Mouse (Mus musculus) hindbrain, embryonic 11.5 days (tissue): ENCODE measurements around the gene Gm30191. TPM values are rescaled to one million over a fixed set of nuclear protein-coding genes. Genes with fewer than 3 reads are reported as not detected.

ENCODE experiments used
- ATAC-seq: fragments of 200-750 bp; cut with Nextera tagmentation; 2 replicates; pipeline ENCODE4 v1.8.0; 2017; ENCODE audit warnings: mild to moderate bottlenecking, moderate TSS enrichment, moderate library complexity; ENCODE audit not compliant: low FRiP score
- DNase-seq: peaks from one replicate; pipeline ENCODE4 v3.0.0-alpha.2; 2015; ENCODE audit warnings: low spot score
- H3K27ac ChIP-seq: fragments of 300-500 bp; sonication (generic); 2 replicates; pipeline ENCODE4 v1.5.1; 2014; ENCODE audit warnings: mild to moderate bottlenecking, low read depth, low read length
- H3K27me3 ChIP-seq: fragments of 300-500 bp; sonication (generic); 2 replicates; pipeline ENCODE4 v1.6.1; 2014; ENCODE audit warnings: mild to moderate bottlenecking, low read length, moderate library complexity, mixed read lengths; ENCODE audit not compliant: control insufficient read depth, insufficient read depth
- H3K36me3 ChIP-seq: fragments of 300-500 bp; sonication (generic); 2 replicates; pipeline ENCODE4 v1.6.1; 2014; ENCODE audit warnings: mild to moderate bottlenecking, low read length, moderate library complexity, mixed read lengths; ENCODE audit not compliant: control insufficient read depth, insufficient read depth
- H3K4me1 ChIP-seq: fragments of 300-500 bp; sonication (generic); replicated peaks from 2 replicates; pipeline ENCODE4 v1.6.1; 2014; ENCODE audit warnings: low read length, mixed read lengths; ENCODE audit not compliant: control insufficient read depth, insufficient read depth
- H3K4me2 ChIP-seq: fragments of 300-500 bp; sonication (generic); replicated peaks from 2 replicates; pipeline ENCODE4 v1.6.1; 2014; ENCODE audit warnings: mild to moderate bottlenecking, low read depth, low read length
- H3K4me3 ChIP-seq: fragments of 300-500 bp; sonication (generic); 2 replicates; pipeline ENCODE4 v1.5.1; 2014; ENCODE audit warnings: low read depth, low read length
- H3K9ac ChIP-seq: fragments of 300-500 bp; sonication (generic); 2 replicates; pipeline ENCODE4 v1.6.1; 2014; ENCODE audit warnings: low read depth, low read length
- H3K9me3 ChIP-seq: fragments of 300-500 bp; sonication (generic); 2 replicates; pipeline ENCODE4 v1.6.1; 2016; ENCODE audit warnings: low read length; ENCODE audit not compliant: control insufficient read depth
- WGBS: fragments of 180-500 bp; shearing (Covaris S2); extraction: QIAGEN DNeasy Blood & Tissue Kit; methylation state at CpG from one replicate; pipeline ENCODE4 v1.1.7; 2014; 5-methylcytosine and 5-hydroxymethylcytosine counted together
- polyA plus RNA-seq: library from polyadenylated mRNA; unstranded; fragments of >200 nt; fragmentation: Nextera tagmentation; extraction: Ambion mirVana; gene quantifications from 2 replicates; pipeline ENCODE4 v1.2.1, GENCODE M21; 2014

Gene Gm30191
- polyA plus RNA-seq, 1 experiment from 2014 or later, result 0.56 TPM

GRCm38 (mm10) chr4:134271979-134272378 is 25.2 kb downstream of the Gm30191 start:
- Histone ChIP-seq H3K36me3 (peaks cover under 1% of the 10 kb centered on the region; the same call in 1 of the 2 replicates), H3K9me3 (no peaks in the 10 kb centered on the region), H3K27me3 (no peaks in the 10 kb centered on the region), H3K27ac (no peak overlapping the region), H3K9ac (no peak overlapping the region), H3K4me3 (no peak overlapping the region), H3K4me1 (no peaks in the 10 kb centered on the region), H3K4me2 (no peak overlapping the region)
- ATAC-seq (no peak), DNase-seq (no peak)
- whole genome bisulfite sequencing, result 90% methylated on average over 7 of the region's 7 CpGs

DNA sequence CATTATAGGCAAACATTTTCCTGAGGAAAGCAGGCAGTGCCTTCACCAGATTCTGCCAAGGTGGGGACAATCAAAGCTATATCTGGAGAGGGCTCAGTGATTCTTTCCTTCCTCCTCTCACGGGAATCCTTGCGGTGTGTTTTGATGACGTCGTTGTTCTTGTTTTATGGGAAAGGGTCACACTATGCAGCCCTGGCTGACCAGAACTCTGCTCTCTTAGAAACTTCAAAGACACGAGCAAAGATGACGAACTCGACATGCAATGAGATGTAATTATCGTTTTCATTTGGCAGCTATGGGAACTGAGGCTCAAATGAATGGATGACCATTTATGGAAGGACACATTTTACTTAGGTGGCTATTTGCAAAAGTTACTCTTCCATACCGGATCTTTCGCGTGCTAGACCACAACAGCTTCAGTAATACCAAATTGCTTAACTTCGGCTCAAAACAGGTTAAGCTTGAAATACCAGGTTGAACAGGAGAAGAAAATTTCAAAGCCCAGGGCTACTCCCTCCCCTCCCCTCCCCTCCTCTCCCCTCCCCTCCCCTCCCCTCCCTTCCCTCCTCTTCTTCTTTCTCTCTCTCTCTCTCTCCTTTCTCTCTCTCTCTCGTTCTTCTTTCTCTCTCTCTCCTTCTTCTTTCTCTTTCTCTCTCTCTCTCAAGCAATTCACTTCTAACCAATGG is 26.1 kb downstream of the Gm30191 start:
- DNase-seq, result no peak
- Histone ChIP-seq H3K27ac (no peak overlapping the region), H3K36me3 (peaks cover 3% of the 10 kb centered on the region; the same call in 1 of the 2 replicates), H3K4me1 (no peaks in the 10 kb centered on the region), H3K9me3 (no peaks in the 10 kb centered on the region), H3K9ac (no peak overlapping the region), H3K27me3 (no peaks in the 10 kb centered on the region), H3K4me2 (no peak overlapping the region), H3K4me3 (no peak overlapping the region)
- 37% methylated on average over 12 of the region's 13 CpGs for WGBS
- no peak for ATAC-seq

DNA sequence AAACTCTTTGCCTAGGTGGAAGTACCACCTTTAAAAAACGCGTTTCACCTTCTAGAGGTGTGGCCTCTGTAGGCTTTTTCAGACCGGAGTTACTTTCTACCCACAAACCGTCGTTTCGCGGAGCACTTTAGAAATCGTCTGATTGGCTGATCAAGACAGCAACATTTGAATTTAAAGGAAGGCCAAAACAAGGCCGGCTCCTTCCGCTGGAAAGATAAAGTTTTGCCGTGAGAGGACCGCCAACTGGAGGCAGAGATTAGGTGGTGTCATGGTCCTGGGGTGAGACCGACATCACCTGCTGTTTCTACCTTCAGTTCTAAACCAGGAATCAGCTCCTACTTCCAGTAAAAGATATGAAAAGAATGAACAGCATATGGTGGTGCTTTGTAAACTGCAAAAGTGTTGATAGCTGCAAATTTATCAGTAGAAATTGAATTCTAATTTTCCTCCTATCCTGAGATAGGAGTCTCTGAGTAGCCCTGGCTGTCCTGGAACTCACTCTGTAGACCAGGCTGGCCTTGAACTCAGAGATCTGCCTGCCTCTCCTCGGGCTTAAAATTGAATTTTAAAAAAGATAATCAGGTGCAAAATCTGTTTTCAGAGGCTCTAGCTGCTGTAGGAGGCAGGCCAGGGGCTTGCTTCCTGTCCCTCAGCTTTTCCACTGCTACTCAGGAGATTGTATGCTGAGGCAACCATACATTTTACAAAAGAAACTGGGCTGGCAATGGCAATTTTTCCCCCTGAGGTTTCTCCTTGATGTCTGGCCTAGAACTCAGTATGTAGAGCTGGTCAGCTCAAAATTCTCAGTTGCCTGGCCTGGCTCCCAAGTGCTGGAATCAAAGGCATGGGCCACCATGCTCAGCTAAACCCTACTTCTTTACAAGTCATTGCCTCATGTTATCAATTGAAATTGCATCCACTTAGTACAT is 26.9 kb downstream of the Gm30191 start:
- H3K36me3 ChIP-seq, result peaks cover 5% of the 10 kb centered on the region; the same call in 1 of the 2 replicates
- H3K4me1 ChIP-seq, result no peaks in the 10 kb centered on the region
- H3K9ac ChIP-seq, result no peak overlapping the region
- no peak overlapping the region for H3K4me3 ChIP-seq
- no peaks in the 10 kb centered on the region for H3K27me3 ChIP-seq
- no peaks in the 10 kb centered on the region for H3K9me3 ChIP-seq
- H3K27ac ChIP-seq, result no peak overlapping the region
- peak; percentile 22 for DNase-seq
- H3K4me2 ChIP-seq, result no peak overlapping the region
- 9% methylated on average over 14 of the region's 14 CpGs for WGBS
- no peak for ATAC-seq

- Histone ChIP-seq H3K9me3 (no peaks in the 10 kb centered on the region), H3K9ac (no peak overlapping the region), H3K36me3 (no peaks in the 10 kb centered on the region), H3K4me1 (0 out of 2 replicates have a peak, but pooled peaks cover 5% of the 10 kb centered on the region), H3K4me2 (no peak overlapping the region), H3K27me3 (no peaks in the 10 kb centered on the region), H3K4me3 (no peak overlapping the region), H3K27ac (no peak overlapping the region)
- WGBS, result 94% methylated on average over 2 of the region's 2 CpGs
- ATAC-seq (no peak), DNase-seq (no peak)
These were observed 38.2 kb downstream of the Gm30191 start for GRCm38 (mm10) chr4:134284942-134285341.

GRCm38 (mm10) chr4:134286226-134287167 is 39.8 kb downstream of the Gm30191 start:
- ATAC-seq, result no peak; the same call in none of the 2 replicates
- H3K36me3 ChIP-seq, result no peaks in the 10 kb centered on the region

DNA sequence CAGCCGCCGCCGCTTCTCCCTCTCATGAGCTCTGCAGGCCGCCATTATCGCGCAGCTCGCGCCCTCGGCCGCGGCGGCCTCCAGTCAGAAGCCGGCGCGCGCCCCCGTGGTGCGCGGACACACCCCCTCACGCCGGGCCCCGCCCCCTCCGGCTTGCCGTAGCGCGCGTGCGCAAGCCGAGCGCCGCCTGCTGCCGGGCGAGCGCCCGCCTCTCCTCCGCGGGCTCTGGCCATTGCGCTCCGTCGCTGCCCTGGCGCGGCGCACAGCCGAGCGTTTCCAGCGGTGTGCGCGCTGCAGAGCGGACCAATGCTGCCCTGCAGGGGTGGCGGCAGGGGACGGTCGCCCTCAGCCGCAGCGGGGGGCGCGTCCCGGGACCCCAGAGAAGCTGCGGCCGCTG is 40.4 kb downstream of the Gm30191 start:
- peak overlapping the region; percentile 98 for H3K4me3 ChIP-seq
- no peaks in the 10 kb centered on the region for H3K36me3 ChIP-seq
- 0 out of 2 replicates have a peak, but pooled peaks cover 5% of the 10 kb centered on the region for H3K4me1 ChIP-seq
- no peaks in the 10 kb centered on the region for H3K9me3 ChIP-seq
- H3K4me2 ChIP-seq, result peak overlapping the region; percentile 80
- H3K27me3 ChIP-seq, result no peaks in the 10 kb centered on the region
- ATAC-seq (peak; percentile 94), DNase-seq (peak; percentile 99)
- peak overlapping the region; percentile 99 for H3K9ac ChIP-seq
- H3K27ac ChIP-seq, result peak overlapping the region; percentile 100
- WGBS, result under 1% methylated on average over 42 of the region's 59 CpGs

More at GRCm38 (mm10) chr4:134286226-134287167, 39.8 kb downstream of the Gm30191 start:
- Histone ChIP-seq H3K9me3 (no peaks in the 10 kb centered on the region), H3K4me3 (peak overlapping the region; percentile 98), H3K27ac (peak overlapping the region; percentile 100), H3K4me2 (peak overlapping the region; percentile 80), H3K4me1 (0 out of 2 replicates have a peak, but pooled peaks cover 5% of the 10 kb centered on the region), H3K9ac (peak overlapping the region; percentile 99), H3K27me3 (no peaks in the 10 kb centered on the region)
- WGBS, result 3% methylated on average over 54 of the region's 59 CpGs
- no peak for DNase-seq

GRCm38 (mm10) chr4:134287575-134288025 is 40.9 kb downstream of the Gm30191 start, which contains the start of gene Pdik1l:
Gene Pdik1l (minus strand): TSS chr4:134287895.
- peak; percentile 88 for DNase-seq
- H3K27ac ChIP-seq, result peak within 1 kb of the TSS; percentile 100
- no peaks in the 10 kb centered on the region for H3K36me3 ChIP-seq
- peak; percentile 85 for ATAC-seq
- peak within 1 kb of the TSS; percentile 98 for H3K4me3 ChIP-seq
- H3K27me3 ChIP-seq, result no peaks in the 10 kb centered on the region
- H3K4me2 ChIP-seq, result peak within 1 kb of the TSS; percentile 80
- H3K9ac ChIP-seq, result peak within 1 kb of the TSS; percentile 99
- H3K9me3 ChIP-seq, result no peaks in the 10 kb centered on the region
- under 1% methylated on average over 43 of the region's 43 CpGs for WGBS
- 0 out of 2 replicates have a peak, but pooled peaks cover 5% of the 10 kb centered on the region for H3K4me1 ChIP-seq
